In genomic region chr10:58915301-58916245, GRCm38 (mm10) we compare ENCODE assay signal across 29 mouse cellular contexts.
DNase-seq lines count a peak whose midpoint lies in the region; ATAC-seq and TF ChIP-seq lines count a peak whose summit lies in the region.
"Had no signal": no experiment of that assay in that cellular context is flagged by ENCODE, and none has a peak within 500 bp of the region (broad histone marks: within the 10 kb centered on the region; RNA-seq: fewer than 3 reads in every experiment).

No protein-coding gene starts in this region.

- H3K4me2 ChIP-seq in kidney, embryonic 15.5 days = no peak overlapping the region
- H3K4me2 ChIP-seq in kidney, embryonic 14.5 days (replicated peaks; ENCODE audit: low read depth, low read length) = no peak overlapping the region
- H3K4me2 ChIP-seq in embryonic facial prominence, embryonic 14.5 days (ENCODE audit: low read depth, low read length) = no peak overlapping the region
- no peak overlapping the region for H3K4me2 ChIP-seq in forebrain, embryonic 15.5 days (replicated peaks)
- H3K4me2 ChIP-seq: hindbrain, embryonic 15.5 days; intestine, embryonic 15.5 days; limb, embryonic 12.5 days; liver, embryonic 12.5 days; neural tube, embryonic 15.5 days had no signal

- 0 out of 2 replicates have a peak, but pooled peaks have one; percentile 9 for ATAC-seq in kidney, embryonic 15.5 days (replicated peaks; ENCODE audit: low FRiP score)
- no peak for ATAC-seq in kidney, embryonic 14.5 days (ENCODE audit: low FRiP score, low TSS enrichment)
- 0 out of 2 replicates have a peak, but pooled peaks have one; percentile 15 for ATAC-seq in embryonic facial prominence, embryonic 14.5 days (ENCODE audit: low read depth)
- no peak for ATAC-seq in forebrain, embryonic 15.5 days (replicated peaks)
- ATAC-seq: activated CD4-positive, CD25-positive, alpha-beta regulatory T cell, adult 4 months; forebrain, postnatal 0 days; intestine, embryonic 15.5 days; liver, embryonic 12.5 days; liver, postnatal 0 days had no signal

- 0 out of 2 replicates have a peak, but pooled peaks cover 7% of the 10 kb centered on the region for H3K4me1 ChIP-seq in kidney, embryonic 15.5 days
- no peaks in the 10 kb centered on the region for H3K4me1 ChIP-seq in kidney, embryonic 14.5 days (ENCODE audit: control insufficient read depth, insufficient read depth, low read length)
- no peaks in the 10 kb centered on the region for H3K4me1 ChIP-seq in lung, adult 2 months (ENCODE audit: control insufficient read depth, insufficient read depth, low read length)
- H3K4me1 ChIP-seq in embryonic facial prominence, embryonic 14.5 days (ENCODE audit: control insufficient read depth, insufficient read depth, low read length) = no peaks in the 10 kb centered on the region
- H3K4me1 ChIP-seq in forebrain, embryonic 15.5 days = peaks cover 7% of the 10 kb centered on the region
- H3K4me1 ChIP-seq: hindbrain, embryonic 10.5 days; hindbrain, embryonic 15.5 days; intestine, embryonic 15.5 days; limb, embryonic 12.5 days; liver, embryonic 12.5 days had no signal

- no peak overlapping the region for H3K9ac ChIP-seq in kidney, embryonic 15.5 days
- H3K9ac ChIP-seq in kidney, embryonic 14.5 days (ENCODE audit: low read depth, low read length) = no peak overlapping the region
- no peak overlapping the region for H3K9ac ChIP-seq in embryonic facial prominence, embryonic 14.5 days (ENCODE audit: low read depth, low read length)
- no peak overlapping the region for H3K9ac ChIP-seq in forebrain, embryonic 15.5 days (replicated peaks)
- H3K9ac ChIP-seq: forebrain, postnatal 0 days; hindbrain, embryonic 15.5 days; intestine, embryonic 15.5 days; limb, embryonic 12.5 days; liver, embryonic 12.5 days; liver, postnatal 0 days; neural tube, embryonic 15.5 days had no signal

- WGBS in kidney, embryonic 15.5 days = 69% methylated on average over 8 of the region's 8 CpGs
- 71% methylated on average over 8 of the region's 8 CpGs for WGBS in kidney, embryonic 14.5 days
- WGBS in lung, adult 2 months = 66% methylated on average over 8 of the region's 8 CpGs
- 66% methylated on average over 8 of the region's 8 CpGs for WGBS in embryonic facial prominence, embryonic 14.5 days
- WGBS in forebrain, embryonic 15.5 days = 91% methylated on average over 8 of the region's 8 CpGs

- DNase-seq in lung, postnatal 36 days = peak; percentile 23
- DNase-seq in lung, adult 2 months = no peak
- DNase-seq in embryonic facial prominence, embryonic 14.5 days (ENCODE audit: low spot score) = peak; percentile 59
- DNase-seq in right cerebral cortex, postnatal 14 days = no peak
- DNase-seq: adrenal gland, adult 8-10 months; B cell, adult 2 months; cerebellum, adult 2 months; cerebellum, postnatal 14 days; forebrain, postnatal 0 days; heart, postnatal 14 days; kidney, adult 2 months; kidney, postnatal 10 days; layer of hippocampus, postnatal 36 days; liver, postnatal 0 days; midbrain, embryonic 14.5 days; retina, postnatal 1 day; right cerebral cortex, postnatal 25 days; thymus, adult 18-20 months; thymus, postnatal 25 days had no signal

- H3K36me3 ChIP-seq in kidney, embryonic 15.5 days = no peaks in the 10 kb centered on the region
- no peaks in the 10 kb centered on the region for H3K36me3 ChIP-seq in kidney, embryonic 14.5 days (ENCODE audit: control insufficient read depth, insufficient read depth, low read length)
- H3K36me3 ChIP-seq in embryonic facial prominence, embryonic 14.5 days (ENCODE audit: control insufficient read depth, insufficient read depth, low read length) = no peaks in the 10 kb centered on the region
- no peaks in the 10 kb centered on the region for H3K36me3 ChIP-seq in forebrain, embryonic 15.5 days
- H3K36me3 ChIP-seq: hindbrain, embryonic 10.5 days; hindbrain, embryonic 15.5 days; intestine, embryonic 15.5 days; limb, embryonic 12.5 days; liver, embryonic 12.5 days; neural tube, embryonic 15.5 days had no signal

- TF ChIP-seq CTCF in lung, adult 2 months (IDR thresholded peaks at IDR 0.05; ENCODE audit: insufficient read depth, low read length) = no peak

- H3K9me3 ChIP-seq in kidney, embryonic 15.5 days (replicated peaks) = no peaks in the 10 kb centered on the region
- no peaks in the 10 kb centered on the region for H3K9me3 ChIP-seq in kidney, embryonic 14.5 days (ENCODE audit: control insufficient read depth, low read length)
- no peaks in the 10 kb centered on the region; the same call in 1 of the 2 replicates for H3K9me3 ChIP-seq in embryonic facial prominence, embryonic 14.5 days (ENCODE audit: control insufficient read depth, low read length)
- no peaks in the 10 kb centered on the region for H3K9me3 ChIP-seq in forebrain, embryonic 15.5 days
- H3K9me3 ChIP-seq: hindbrain, embryonic 10.5 days; hindbrain, embryonic 15.5 days; intestine, embryonic 15.5 days; limb, embryonic 12.5 days; liver, embryonic 12.5 days; neural tube, embryonic 15.5 days had no signal

- no peak for TF ChIP-seq POLR2A in lung, adult 2 months (IDR thresholded peaks at IDR 0.05; ENCODE audit: borderline replicate concordance, extremely low read depth, low read depth, low read length)

- H3K4me3 ChIP-seq in kidney, embryonic 15.5 days (replicated peaks) = no peak overlapping the region
- no peak overlapping the region for H3K4me3 ChIP-seq in kidney, embryonic 14.5 days (ENCODE audit: low read length)
- H3K4me3 ChIP-seq in lung, adult 2 months (replicated peaks; ENCODE audit: extremely low read depth, low read depth, low read length) = no peak overlapping the region
- H3K4me3 ChIP-seq in embryonic facial prominence, embryonic 14.5 days (ENCODE audit: low read depth, low read length) = no peak overlapping the region
- no peak overlapping the region for H3K4me3 ChIP-seq in forebrain, embryonic 15.5 days
- H3K4me3 ChIP-seq: hindbrain, embryonic 10.5 days; hindbrain, embryonic 15.5 days; intestine, embryonic 15.5 days; limb, embryonic 12.5 days; liver, embryonic 12.5 days; neural tube, embryonic 15.5 days had no signal

- no peak overlapping the region for H3K27ac ChIP-seq in kidney, embryonic 15.5 days
- H3K27ac ChIP-seq in kidney, embryonic 14.5 days (ENCODE audit: low read depth, low read length) = no peak overlapping the region
- no peak overlapping the region; the same call in 1 of the 2 replicates for H3K27ac ChIP-seq in embryonic facial prominence, embryonic 14.5 days (replicated peaks; ENCODE audit: low read depth, low read length)
- no peak overlapping the region for H3K27ac ChIP-seq in forebrain, embryonic 15.5 days (replicated peaks)
- H3K27ac ChIP-seq: hindbrain, embryonic 10.5 days; hindbrain, embryonic 15.5 days; intestine, embryonic 15.5 days; limb, embryonic 12.5 days; liver, embryonic 12.5 days; neural tube, embryonic 15.5 days had no signal

- no peaks in the 10 kb centered on the region for H3K27me3 ChIP-seq in kidney, embryonic 15.5 days
- no peaks in the 10 kb centered on the region for H3K27me3 ChIP-seq in kidney, embryonic 14.5 days (ENCODE audit: control insufficient read depth, insufficient read depth, low read length)
- no peaks in the 10 kb centered on the region for H3K27me3 ChIP-seq in embryonic facial prominence, embryonic 14.5 days (replicated peaks; ENCODE audit: control insufficient read depth, insufficient read depth, low read length)
- no peaks in the 10 kb centered on the region for H3K27me3 ChIP-seq in forebrain, embryonic 15.5 days
- H3K27me3 ChIP-seq: hindbrain, embryonic 15.5 days; intestine, embryonic 15.5 days; limb, embryonic 12.5 days; liver, embryonic 12.5 days; neural tube, embryonic 15.5 days had no signal

Comparison
In these comparisons a context has a peak if more than half of its experiments do, and no peak if none do; other contexts are left out.
1. ATAC-seq: peak in kidney, embryonic 15.5 days (single experiment) and embryonic facial prominence, embryonic 14.5 days (single experiment); none in kidney, embryonic 14.5 days (single experiment) and forebrain, embryonic 15.5 days (single experiment).
2. DNase-seq: peak in lung, postnatal 36 days (single experiment) and embryonic facial prominence, embryonic 14.5 days (single experiment); none in lung, adult 2 months (single experiment) and right cerebral cortex, postnatal 14 days (single experiment).